Mouse (Mus musculus): ENCODE measurements around the gene Nacc2. TPM values are rescaled to one million over a fixed set of nuclear protein-coding genes. Genes with fewer than 3 reads are reported as not detected.

Gene Nacc2
- polyA plus RNA-seq, 1 experiment from 2014 or later: 10.9 TPM

DNA sequence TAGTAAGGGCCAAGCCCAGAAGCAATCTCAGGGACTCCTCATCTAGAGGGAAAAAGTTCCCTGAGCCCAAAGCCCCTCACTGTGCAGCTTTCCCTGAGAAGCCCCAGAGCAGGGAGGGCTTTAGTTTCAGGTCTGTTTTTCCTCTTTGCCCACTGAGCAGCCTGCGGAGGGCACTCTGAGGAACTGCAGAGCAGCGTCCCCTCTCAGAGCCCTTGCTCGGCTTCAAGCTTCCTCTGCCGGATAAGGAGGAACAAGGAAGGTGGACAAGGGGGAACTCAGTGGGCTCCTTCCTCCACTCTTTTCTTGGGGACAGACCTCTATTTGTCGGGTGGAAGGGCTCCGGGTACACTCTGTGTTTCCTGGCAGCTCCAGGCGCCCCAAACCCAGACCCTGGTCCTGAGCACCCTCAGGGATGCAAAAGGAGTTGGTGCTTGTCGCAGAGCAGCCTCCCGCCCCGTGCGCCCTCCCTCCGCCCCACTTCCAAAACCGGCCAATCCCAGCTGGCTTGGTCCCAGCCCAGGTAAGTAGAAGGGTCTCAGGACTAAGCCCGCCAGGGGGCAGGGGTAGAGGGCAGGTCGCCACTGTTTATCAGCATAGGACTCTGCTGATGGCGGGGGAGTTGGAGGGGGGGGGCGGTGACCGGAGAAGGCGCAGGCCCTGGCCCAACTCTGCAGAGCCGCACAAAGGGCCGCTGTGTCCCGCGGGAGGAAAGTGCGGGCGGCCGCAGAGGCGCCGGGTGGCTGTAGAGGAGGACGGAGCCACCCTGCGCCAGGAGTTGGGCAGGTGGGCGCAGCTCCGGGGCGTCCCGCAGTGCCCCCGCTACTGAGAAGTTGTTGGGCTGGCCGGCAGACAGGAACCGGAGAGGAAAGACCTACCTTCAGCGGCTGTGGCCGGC is 31.9 kb downstream of the Nacc2 start:
- H3K4me1 ChIP-seq (replicated peaks; ENCODE audit: control insufficient read depth, insufficient read depth, low read length): peaks cover 6% of the 10 kb centered on the region; the same call in 1 of the 2 replicates
- H3K9ac ChIP-seq (ENCODE audit: low read length): peak overlapping the region; percentile 72
- H3K27ac ChIP-seq (ENCODE audit: low read length): peak overlapping the region; percentile 89
- 2% methylated on average over 36 of the region's 39 CpGs for WGBS
- H3K4me3 ChIP-seq (ENCODE audit: low read length): peak overlapping the region; percentile 57
- ATAC-seq (ENCODE audit: low read depth): peak; percentile 60
- H3K27me3 ChIP-seq (ENCODE audit: control insufficient read depth, insufficient read depth, low read depth, low read length): no peaks in the 10 kb centered on the region; the same call in 1 of the 2 replicates
- H3K4me2 ChIP-seq (ENCODE audit: low read depth, low read length): peak overlapping the region; percentile 94
- no peaks in the 10 kb centered on the region for H3K36me3 ChIP-seq (ENCODE audit: control insufficient read depth, insufficient read depth, low read length)
- no peaks in the 10 kb centered on the region for H3K9me3 ChIP-seq (ENCODE audit: control insufficient read depth, low read length)

DNA sequence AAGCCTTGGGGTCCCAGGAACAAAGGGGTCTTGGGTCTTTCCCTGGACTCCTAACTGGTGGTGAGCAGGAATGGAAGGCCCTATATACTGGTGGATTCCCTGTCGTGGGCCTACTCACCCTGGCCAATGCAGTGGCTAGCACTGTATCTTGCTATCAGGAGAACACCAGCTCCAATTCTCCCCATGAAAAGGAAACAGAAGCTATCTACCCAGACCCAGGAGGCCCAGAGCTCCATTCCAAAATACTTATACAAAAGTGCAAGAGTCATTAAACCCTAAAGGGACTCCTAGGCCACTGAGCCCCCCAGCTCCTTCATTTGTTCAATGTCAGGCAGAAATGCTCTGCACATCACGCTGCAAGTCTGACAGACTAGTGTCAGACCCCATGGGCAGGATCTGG is 34.0 kb downstream of the Nacc2 start:
- H3K4me1 ChIP-seq (replicated peaks; ENCODE audit: control insufficient read depth, insufficient read depth, low read length): peaks cover 6% of the 10 kb centered on the region; the same call in 1 of the 2 replicates
- no peak overlapping the region for H3K27ac ChIP-seq (ENCODE audit: low read length)
- no peaks in the 10 kb centered on the region for H3K9me3 ChIP-seq (ENCODE audit: control insufficient read depth, low read length)
- H3K36me3 ChIP-seq (ENCODE audit: control insufficient read depth, insufficient read depth, low read length): no peaks in the 10 kb centered on the region
- ATAC-seq (ENCODE audit: low read depth): no peak
- H3K27me3 ChIP-seq (ENCODE audit: control insufficient read depth, insufficient read depth, low read depth, low read length): no peaks in the 10 kb centered on the region; the same call in 1 of the 2 replicates
- H3K4me2 ChIP-seq (ENCODE audit: low read depth, low read length): no peak overlapping the region
- no peak overlapping the region for H3K4me3 ChIP-seq (ENCODE audit: low read length)
- 86% methylated on average over 2 of the region's 2 CpGs for WGBS
- no peak overlapping the region for H3K9ac ChIP-seq (ENCODE audit: low read length)

DNA sequence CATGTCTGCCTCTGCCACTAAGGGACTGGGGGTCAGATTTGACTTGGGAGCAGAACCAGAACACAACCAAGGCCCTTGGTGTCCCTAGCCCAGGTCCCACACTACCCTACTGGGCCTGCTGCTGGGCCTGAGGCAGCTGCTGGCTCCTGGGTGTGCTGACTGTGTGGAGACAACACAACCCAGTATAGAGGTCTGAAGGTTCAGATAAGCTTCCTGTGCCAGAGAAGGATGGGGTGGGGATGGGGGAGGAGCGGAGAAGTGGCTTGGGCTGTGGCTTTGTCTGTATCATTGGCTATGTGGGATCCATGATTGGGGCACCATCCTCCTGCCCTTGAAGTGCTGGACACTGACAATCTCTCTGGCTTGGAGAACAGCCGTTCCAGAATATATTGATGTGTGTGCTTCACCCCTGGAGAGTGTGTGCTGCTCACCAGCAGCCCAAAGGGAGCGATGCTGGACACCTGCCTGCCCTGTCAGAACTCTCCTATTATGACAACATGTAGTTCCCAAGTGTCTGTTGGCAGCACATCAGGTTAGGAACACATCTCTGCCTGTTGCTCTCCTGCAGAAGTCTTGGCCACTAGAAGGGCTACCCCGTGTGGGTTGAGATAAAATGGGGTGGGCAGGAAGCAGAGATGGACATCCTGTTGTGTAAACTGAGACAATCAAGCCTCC is 36.0 kb downstream of the Nacc2 start:
- Histone ChIP-seq H3K9me3 (ENCODE audit: control insufficient read depth, low read length) (no peaks in the 10 kb centered on the region), H3K4me3 (ENCODE audit: low read length) (no peak overlapping the region), H3K27ac (ENCODE audit: low read length) (no peak overlapping the region), H3K4me2 (ENCODE audit: low read depth, low read length) (no peak overlapping the region), H3K4me1 (replicated peaks; ENCODE audit: control insufficient read depth, insufficient read depth, low read length) (peaks cover 3% of the 10 kb centered on the region; the same call in 1 of the 2 replicates), H3K36me3 (ENCODE audit: control insufficient read depth, insufficient read depth, low read length) (no peaks in the 10 kb centered on the region), H3K9ac (ENCODE audit: low read length) (no peak overlapping the region), H3K27me3 (ENCODE audit: control insufficient read depth, insufficient read depth, low read depth, low read length) (no peaks in the 10 kb centered on the region; the same call in 1 of the 2 replicates)
- WGBS: 67% methylated on average over 4 of the region's 4 CpGs
- ATAC-seq (ENCODE audit: low read depth): no peak

DNA sequence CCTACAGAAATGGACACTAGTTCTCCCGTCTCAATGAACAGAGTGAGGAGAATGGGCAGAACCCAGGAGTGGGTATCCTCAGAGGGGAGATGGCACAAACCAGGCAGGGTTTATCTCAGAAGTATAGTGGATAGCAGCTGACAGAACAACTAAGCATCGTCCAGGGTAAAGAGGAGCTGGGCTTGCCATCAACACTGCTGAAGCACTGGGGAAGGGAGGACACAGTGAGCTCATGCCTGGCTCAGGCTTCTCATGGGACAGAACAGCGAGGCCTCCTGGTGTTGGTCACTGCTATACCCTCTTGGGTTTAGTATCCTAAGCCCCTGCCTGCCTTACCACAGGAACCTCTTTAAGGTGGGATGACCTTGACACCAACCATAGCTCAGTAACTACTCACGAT is 36.5 kb downstream of the Nacc2 start:
- H3K9ac ChIP-seq (ENCODE audit: low read length): no peak overlapping the region
- no peak overlapping the region for H3K4me2 ChIP-seq (ENCODE audit: low read depth, low read length)
- H3K4me3 ChIP-seq (ENCODE audit: low read length): no peak overlapping the region
- H3K27me3 ChIP-seq (ENCODE audit: control insufficient read depth, insufficient read depth, low read depth, low read length): no peaks in the 10 kb centered on the region; the same call in 1 of the 2 replicates
- no peak overlapping the region for H3K27ac ChIP-seq (ENCODE audit: low read length)
- no peak for ATAC-seq (ENCODE audit: low read depth)
- 83% methylated on average over 4 of the region's 4 CpGs for WGBS
- no peaks in the 10 kb centered on the region for H3K9me3 ChIP-seq (ENCODE audit: control insufficient read depth, low read length)
- no peaks in the 10 kb centered on the region for H3K4me1 ChIP-seq (replicated peaks; ENCODE audit: control insufficient read depth, insufficient read depth, low read length)
- no peaks in the 10 kb centered on the region for H3K36me3 ChIP-seq (ENCODE audit: control insufficient read depth, insufficient read depth, low read length)

DNA sequence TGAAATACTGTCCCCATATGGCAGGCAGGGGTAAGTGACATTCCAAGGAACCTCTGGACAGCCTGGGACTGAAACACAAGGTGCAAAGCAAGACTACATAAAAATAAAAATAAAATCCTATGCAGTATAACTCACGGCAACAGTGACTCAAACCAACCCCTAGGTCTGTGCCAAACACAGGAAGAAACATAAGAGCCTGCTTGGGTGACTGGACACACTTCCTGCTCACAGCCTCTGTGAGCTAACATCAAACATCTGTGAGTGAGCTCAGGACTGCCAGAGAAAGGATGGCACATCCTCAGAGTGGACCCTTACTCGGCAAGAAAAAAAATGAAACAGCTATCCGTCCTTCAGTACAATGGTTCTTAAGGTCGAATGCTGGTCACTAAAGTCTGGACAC is 40.1 kb downstream of the Nacc2 start:
- Histone ChIP-seq H3K4me2 (ENCODE audit: low read depth, low read length) (no peak overlapping the region), H3K27me3 (ENCODE audit: control insufficient read depth, insufficient read depth, low read depth, low read length) (no peaks in the 10 kb centered on the region), H3K36me3 (ENCODE audit: control insufficient read depth, insufficient read depth, low read length) (no peaks in the 10 kb centered on the region), H3K27ac (ENCODE audit: low read length) (no peak overlapping the region), H3K9ac (ENCODE audit: low read length) (no peak overlapping the region), H3K4me3 (ENCODE audit: low read length) (no peak overlapping the region), H3K9me3 (ENCODE audit: control insufficient read depth, low read length) (no peaks in the 10 kb centered on the region), H3K4me1 (replicated peaks; ENCODE audit: control insufficient read depth, insufficient read depth, low read length) (no peaks in the 10 kb centered on the region)
- ATAC-seq (ENCODE audit: low read depth): no peak
- WGBS: 47% methylated on average over 4 of the region's 4 CpGs

DNA sequence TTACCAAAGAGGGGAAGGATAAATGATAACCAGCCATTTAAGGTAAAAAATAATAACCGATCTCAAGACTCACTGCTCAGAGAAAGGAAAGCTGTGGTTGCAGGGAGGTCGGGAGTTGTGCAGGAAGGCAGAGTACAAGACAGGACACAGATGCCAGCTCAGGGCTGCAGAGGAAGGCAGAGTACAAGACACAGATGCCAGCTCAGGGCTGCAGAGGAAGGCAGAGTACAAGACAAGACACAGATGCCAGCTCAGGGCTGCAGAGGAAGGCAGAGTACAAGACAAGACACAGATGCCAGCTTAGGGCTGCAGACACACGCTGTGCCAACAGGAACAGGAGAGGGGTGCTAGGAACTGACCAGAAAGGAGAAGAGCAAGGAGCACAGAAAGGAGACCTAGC is 42.2 kb downstream of the Nacc2 start:
- Histone ChIP-seq H3K9me3 (ENCODE audit: control insufficient read depth, low read length) (no peaks in the 10 kb centered on the region), H3K27ac (ENCODE audit: low read length) (no peak overlapping the region), H3K4me1 (replicated peaks; ENCODE audit: control insufficient read depth, insufficient read depth, low read length) (no peaks in the 10 kb centered on the region), H3K4me3 (ENCODE audit: low read length) (no peak overlapping the region), H3K4me2 (ENCODE audit: low read depth, low read length) (no peak overlapping the region), H3K27me3 (ENCODE audit: control insufficient read depth, insufficient read depth, low read depth, low read length) (no peaks in the 10 kb centered on the region), H3K36me3 (ENCODE audit: control insufficient read depth, insufficient read depth, low read length) (no peaks in the 10 kb centered on the region), H3K9ac (ENCODE audit: low read length) (no peak overlapping the region)
- 66% methylated on average over 3 of the region's 3 CpGs for WGBS
- no peak for ATAC-seq (ENCODE audit: low read depth)

DNA sequence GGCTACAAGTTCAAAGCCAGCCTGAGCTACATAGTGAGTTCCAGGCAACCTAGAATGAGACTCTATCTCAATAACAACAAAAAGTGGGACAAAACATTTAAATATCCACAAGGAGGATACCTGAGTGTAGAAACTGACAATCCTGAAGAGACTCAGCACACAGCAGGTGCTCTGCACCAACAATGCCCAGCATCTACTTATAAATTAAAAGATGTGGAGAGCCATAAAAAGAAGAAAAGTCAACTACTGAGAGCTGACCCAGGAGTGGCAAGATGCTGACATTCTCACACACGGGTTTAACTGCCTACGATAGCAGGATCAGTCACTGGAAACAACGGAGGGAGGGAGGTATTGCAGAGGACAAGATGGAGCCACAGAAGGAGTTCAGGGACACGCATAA is 43.6 kb downstream of the Nacc2 start:
- ATAC-seq (ENCODE audit: low read depth): no peak
- H3K4me1 ChIP-seq (replicated peaks; ENCODE audit: control insufficient read depth, insufficient read depth, low read length): no peaks in the 10 kb centered on the region
- no peak overlapping the region for H3K27ac ChIP-seq (ENCODE audit: low read length)
- H3K27me3 ChIP-seq (ENCODE audit: control insufficient read depth, insufficient read depth, low read depth, low read length): no peaks in the 10 kb centered on the region
- H3K9ac ChIP-seq (ENCODE audit: low read length): no peak overlapping the region
- WGBS: 76% methylated on average over 4 of the region's 4 CpGs
- H3K9me3 ChIP-seq (ENCODE audit: control insufficient read depth, low read length): no peaks in the 10 kb centered on the region
- H3K4me2 ChIP-seq (ENCODE audit: low read depth, low read length): no peak overlapping the region
- no peak overlapping the region for H3K4me3 ChIP-seq (ENCODE audit: low read length)
- H3K36me3 ChIP-seq (ENCODE audit: control insufficient read depth, insufficient read depth, low read length): no peaks in the 10 kb centered on the region

DNA sequence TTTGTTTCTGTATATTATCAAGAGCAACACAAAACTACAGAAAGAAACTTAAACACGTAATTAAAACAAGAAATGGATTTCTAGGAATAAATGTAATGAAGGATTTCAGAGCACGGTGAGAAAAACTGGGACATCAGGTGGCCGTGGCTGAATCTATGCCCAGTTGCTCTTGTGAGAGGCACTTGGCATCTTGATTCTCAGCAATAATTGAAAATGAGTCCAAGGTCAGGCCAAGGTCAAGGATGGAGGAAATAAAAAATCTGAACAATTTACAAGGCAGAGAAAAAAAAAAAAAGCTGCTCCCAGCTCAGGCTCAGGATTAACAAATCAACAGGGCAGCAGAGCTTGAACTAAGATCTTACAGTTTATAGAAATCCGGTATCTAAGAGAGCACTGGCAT is 46.0 kb downstream of the Nacc2 start:
- Histone ChIP-seq H3K27ac (ENCODE audit: low read length) (no peak overlapping the region), H3K9ac (ENCODE audit: low read length) (no peak overlapping the region), H3K27me3 (ENCODE audit: control insufficient read depth, insufficient read depth, low read depth, low read length) (no peaks in the 10 kb centered on the region), H3K4me3 (ENCODE audit: low read length) (no peak overlapping the region), H3K9me3 (ENCODE audit: control insufficient read depth, low read length) (no peaks in the 10 kb centered on the region), H3K4me1 (replicated peaks; ENCODE audit: control insufficient read depth, insufficient read depth, low read length) (no peaks in the 10 kb centered on the region), H3K36me3 (ENCODE audit: control insufficient read depth, insufficient read depth, low read length) (no peaks in the 10 kb centered on the region), H3K4me2 (ENCODE audit: low read depth, low read length) (no peak overlapping the region)
- no peak for ATAC-seq (ENCODE audit: low read depth)
- WGBS: 79% methylated on average over 4 of the region's 4 CpGs

DNA sequence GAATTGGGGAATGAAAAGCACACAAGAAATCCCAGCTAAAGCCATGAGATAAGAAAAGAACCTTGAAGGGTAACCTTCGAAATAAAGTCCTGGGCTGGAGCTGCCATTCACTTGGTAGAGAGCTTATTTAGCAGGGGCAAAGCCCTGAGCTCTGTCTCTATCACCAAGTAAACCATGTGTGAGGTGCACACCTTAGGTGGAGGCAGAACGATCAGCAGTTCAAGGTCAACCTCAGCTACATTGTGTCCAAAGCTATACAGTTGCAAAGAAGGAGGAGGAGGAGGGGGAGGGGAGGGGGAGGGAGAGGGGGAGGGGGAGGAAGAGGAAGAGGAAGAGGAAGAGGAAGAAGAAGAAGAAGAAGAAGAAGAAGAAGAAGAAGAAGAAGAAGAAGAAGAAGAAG is 46.9 kb downstream of the Nacc2 start:
- Histone ChIP-seq H3K9ac (ENCODE audit: low read length) (no peak overlapping the region), H3K4me3 (ENCODE audit: low read length) (no peak overlapping the region), H3K27me3 (ENCODE audit: control insufficient read depth, insufficient read depth, low read depth, low read length) (no peaks in the 10 kb centered on the region), H3K4me1 (replicated peaks; ENCODE audit: control insufficient read depth, insufficient read depth, low read length) (no peaks in the 10 kb centered on the region), H3K36me3 (ENCODE audit: control insufficient read depth, insufficient read depth, low read length) (no peaks in the 10 kb centered on the region), H3K9me3 (ENCODE audit: control insufficient read depth, low read length) (no peaks in the 10 kb centered on the region), H3K4me2 (ENCODE audit: low read depth, low read length) (no peak overlapping the region), H3K27ac (ENCODE audit: low read length) (no peak overlapping the region)
- no peak for ATAC-seq (ENCODE audit: low read depth)
- WGBS: 67% methylated on average over 2 of the region's 2 CpGs
